Mouse (Mus musculus) gastrocnemius, postnatal 4 days (tissue): ENCODE measurements around the gene Mme. TPM values are rescaled to one million over a fixed set of nuclear protein-coding genes. Genes with fewer than 3 reads are reported as not detected.

Source experiments
- DNase-seq, 2 experiments: peaks; one replicate each; pipeline ENCODE4 v3.0.0; 2021 to 2022; ENCODE audit warnings: low spot score in 2 of 2, mixed read lengths in 2 of 2
- long read RNA-seq, 2 experiments: library from polyadenylated mRNA; stranded (forward); transcript quantifications; one replicate each; pipeline ENCODE4 v2.0.0; 2021
- total RNA-seq, 2 experiments: library from RNA; stranded (reverse); gene quantifications; 2 replicates each; pipeline ENCODE4 v1.2.3; 2021

The Mme gene
- total RNA-seq: 10 to 100 TPM in 1 of 2 experiments, 1 to 10 TPM in 1; 9.4 to 11.0 TPM
- long read RNA-seq, experiment 1, partial matches to known transcripts: 1 of 7 reads
- long read RNA-seq, experiment 1, other reads (novel, unspliced or antisense): 5 of 7 reads
- long read RNA-seq, experiment 2, partial matches to known transcripts: 0 of 9 reads
- long read RNA-seq, experiment 2, other reads (novel, unspliced or antisense): 8 of 9 reads

DNA sequence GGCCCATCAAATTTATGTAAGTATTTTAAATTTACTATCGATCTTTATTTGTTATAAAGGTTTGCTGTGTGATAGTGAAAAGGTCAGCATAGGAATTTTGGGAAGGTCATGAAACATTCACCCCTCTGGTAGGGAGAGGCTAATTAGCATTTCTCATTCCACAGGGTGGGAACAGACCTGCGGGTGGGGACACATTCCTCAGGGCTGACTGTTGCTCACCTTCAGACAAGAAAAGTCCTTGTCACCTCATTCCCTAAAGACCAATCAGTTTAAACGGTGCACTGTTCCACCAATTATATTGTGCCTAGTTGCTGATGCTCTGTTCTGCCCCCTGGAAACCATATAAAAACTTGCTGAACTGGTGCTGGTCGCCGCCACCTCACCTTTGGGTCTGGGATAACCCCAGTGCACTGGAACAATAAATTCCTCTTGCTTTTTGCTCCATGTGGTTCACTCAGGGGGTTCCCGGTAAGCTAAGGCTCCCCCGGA, at the start of gene Mme:
Gene Mme, plus strand, starts transcription at position 439 of the 489 bp plus-strand sequence.
- no peak for DNase-seq

- no peak for DNase-seq
Observed at GRCm38 (mm10) chr3:63196565-63196964, 44.8 kb upstream of the Mme start.

GRCm38 (mm10) chr3:63198026-63198425, 43.3 kb upstream of the Mme start:
- DNase-seq: no peak

DNA sequence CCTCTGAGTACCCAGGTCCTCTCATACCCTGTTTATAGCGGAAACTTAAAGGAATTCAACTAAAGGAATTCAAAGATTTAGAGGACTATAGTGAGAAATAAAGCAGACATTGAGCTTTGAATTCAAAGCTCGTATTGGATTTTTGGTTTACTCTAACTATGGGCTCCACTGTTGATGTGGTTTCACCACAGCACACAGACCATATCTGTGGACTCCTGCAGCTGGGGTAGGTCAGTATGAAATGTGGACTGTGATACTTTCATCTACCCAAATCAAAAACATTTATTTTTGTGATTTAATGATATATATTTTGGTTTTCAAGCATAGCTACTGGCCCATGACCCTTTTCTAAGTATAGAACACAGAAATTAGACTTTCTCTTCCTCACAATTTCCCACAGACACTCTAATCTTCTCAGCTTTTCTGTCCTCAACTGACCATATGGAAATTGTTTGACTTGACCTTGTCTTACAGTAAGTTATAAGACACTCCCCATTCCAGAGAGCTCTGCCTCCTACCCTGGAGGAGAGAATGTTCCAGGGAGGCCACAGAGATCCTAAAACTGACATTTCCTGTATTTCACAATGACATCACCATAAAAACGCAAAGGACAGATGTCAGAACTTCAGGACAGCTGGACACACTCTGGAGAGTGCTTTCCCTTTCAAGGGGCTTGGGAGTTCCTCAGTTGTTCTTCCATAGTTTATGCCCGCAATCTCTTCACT, 19.3 kb upstream of the Mme start:
- DNase-seq: no peak

GRCm38 (mm10) chr3:63223676-63224075, 17.7 kb upstream of the Mme start:
- DNase-seq: no peak

DNA sequence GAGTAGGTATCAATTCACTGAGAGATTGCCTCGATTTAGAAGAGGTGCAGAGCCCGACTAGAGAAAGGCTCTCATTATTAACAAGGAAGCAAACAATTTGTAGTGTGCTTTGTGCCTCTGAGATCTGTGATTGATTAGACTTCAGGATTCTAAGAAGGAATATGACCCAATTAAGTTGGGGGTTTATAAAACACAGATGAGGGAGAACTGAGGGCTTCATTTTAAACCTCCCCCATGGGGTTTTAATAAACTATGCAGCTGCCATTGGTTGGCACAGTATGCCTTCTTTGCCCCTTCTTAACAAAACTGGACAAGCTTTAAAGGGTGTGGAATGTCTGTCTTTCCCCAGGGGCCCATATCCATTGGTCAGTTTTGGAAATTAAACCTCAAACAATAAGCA, 5.4 kb upstream of the Mme start:
- DNase-seq: no peak

- no peak for DNase-seq
Observed at GRCm38 (mm10) chr3:63243721-63244120, 2.4 kb downstream of the Mme start.

- DNase-seq: no peak
Observed at GRCm38 (mm10) chr3:63272091-63272490, 30.8 kb downstream of the Mme start.

DNA sequence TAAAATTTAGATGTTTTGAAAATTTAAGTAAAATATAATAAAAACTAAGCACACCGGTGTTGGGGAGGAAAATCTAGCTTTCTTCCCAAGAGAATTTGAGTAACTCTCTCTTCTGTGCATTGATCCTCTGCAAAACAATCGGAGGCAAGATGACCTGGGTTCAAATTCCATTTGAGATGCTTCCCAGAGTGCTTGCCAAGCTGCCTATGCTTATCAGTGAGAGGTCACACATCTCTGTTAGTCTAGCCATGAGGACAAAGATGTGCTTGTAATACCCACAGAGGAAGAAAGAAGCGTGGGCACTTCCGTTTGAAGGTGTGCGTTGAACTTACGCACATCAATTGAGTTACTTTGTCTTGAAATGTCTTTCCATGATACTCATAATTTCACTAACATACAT, 53.0 kb downstream of the Mme start:
- DNase-seq: no peak

DNA sequence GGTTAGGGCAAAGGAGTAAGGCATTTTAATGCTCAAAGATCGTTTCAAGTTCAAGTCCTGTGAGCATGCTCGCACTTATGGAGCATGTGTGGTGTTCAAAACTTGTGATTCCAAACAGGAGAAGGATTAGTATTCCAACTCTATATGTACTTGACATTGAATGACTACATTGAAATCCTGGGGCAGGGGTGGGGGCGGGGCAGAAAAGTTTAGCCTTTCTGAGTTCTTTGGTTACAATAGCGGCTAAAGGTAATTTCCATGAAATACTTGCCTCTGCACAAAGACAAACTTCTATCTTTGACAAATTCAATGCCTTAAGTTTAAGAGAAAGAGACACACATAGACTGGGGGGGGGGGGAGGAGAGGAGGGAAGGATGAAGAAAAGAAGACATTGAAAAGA, 53.5 kb downstream of the Mme start:
- no peak for DNase-seq

DNA sequence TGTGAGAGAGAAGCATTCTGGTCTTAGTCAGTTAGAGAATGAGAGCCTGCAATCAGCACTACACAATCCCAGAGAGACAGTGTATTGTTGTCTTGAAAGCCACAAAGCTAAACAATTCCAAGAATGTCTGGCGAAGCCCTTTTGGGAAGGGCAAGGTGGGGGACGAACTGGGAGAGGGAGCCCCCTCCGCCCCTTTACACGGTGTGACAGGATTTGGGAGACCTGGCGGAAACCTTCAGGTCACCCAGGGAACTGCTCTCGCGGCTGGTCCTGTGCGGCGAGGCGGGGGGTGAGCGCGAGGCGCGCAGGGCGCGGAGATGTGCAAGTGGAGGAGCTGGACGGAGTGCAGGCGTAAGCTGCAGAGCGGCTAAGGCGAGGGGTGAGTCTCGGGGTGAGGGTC, 53.9 kb downstream of the Mme start:
- peak; percentile 22 to 46 for DNase-seq

GRCm38 (mm10) chr3:63295657-63296231, 54.4 kb downstream of the Mme start:
- peak; percentile 26 to 31 for DNase-seq

DNA sequence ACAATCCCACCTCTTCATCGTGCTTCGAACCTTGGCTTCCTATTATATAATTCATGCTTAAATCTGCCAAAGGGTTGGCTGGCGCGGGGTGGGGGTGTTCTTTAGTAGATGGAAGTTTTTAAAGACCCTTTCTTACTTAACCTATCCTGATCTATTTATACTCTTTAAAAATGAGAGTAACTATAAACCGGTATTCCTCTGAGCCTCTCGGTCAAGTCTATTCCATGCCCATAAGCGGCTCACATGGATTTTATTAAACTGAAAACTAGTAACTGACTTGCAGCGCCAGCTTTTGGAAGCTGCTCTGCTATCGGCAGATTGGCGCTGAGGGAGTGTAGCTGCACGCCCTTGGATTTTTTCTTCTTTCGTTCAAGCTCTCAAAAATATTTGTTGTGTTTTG, 55.1 kb downstream of the Mme start:
- DNase-seq: no peak

- DNase-seq: peak; percentile 29 to 69
Observed at GRCm38 (mm10) chr3:63297787-63298186, 56.5 kb downstream of the Mme start.

DNA sequence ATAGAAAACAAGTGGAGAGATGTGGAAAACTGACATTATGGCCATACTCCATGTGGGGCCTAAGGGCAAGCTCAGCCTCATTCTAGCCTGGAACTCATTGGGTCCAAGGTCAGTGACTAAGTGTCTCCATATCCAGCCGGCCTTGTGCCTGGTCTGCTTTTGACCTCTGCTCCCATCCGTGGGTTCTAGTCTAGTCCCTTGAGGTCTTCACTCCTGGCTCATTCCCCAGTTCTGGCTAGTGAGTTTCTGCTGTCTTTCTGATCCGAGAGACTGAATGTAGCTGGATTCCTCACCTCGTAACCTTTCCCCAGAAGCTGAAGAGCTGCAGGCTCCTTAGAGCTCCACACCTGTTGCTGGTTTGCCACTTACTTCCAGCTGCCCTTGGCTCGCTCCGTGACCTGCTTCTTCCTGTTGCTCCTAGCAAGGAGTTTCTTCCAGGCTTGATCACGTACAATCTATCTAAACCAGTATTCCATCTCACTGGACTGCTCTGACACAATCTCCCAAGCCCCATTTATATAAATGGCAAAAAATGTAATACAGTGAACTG, 73.9 kb downstream of the Mme start:
- no peak for DNase-seq

DNA sequence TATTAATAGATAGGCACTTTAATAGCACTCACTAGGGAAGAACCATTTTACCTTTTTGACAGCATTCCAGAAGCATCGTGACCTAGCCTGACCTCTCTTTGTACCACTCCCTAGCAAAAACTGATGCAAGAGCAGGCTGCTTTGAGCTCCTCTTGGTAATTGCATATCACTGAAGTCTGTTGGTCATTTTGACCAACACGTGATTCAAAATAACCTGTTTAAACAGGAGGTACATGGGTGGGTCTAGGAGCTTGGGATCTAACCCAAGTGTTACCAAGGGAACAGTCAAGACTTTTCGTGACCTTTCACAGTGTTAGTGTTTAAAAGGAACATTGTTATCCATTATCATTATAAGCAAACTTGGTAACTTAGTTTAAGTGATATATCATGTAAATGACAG, 76.2 kb downstream of the Mme start:
- DNase-seq: no peak

GRCm38 (mm10) chr3:63325615-63326014, 84.3 kb downstream of the Mme start:
- no peak for DNase-seq

DNA sequence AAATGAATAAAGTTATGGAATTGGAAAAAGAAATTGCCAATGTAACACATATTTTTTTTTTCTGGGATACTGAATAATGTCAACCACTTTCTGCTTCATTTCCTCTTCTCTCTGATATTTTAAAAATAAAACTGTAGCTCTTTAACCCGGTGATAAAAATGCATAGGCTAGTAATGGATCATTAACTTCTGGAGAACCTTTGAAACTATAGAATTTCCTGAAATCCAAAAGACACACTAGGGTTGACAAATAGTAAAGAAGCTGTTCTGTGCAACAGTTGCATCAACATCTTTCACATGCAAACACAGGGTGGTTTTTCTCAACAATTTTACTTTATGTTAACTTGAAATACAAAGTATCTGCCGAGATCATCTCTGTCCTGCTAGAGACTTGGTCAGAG, 98.8 kb downstream of the Mme start:
- no peak for DNase-seq

DNA sequence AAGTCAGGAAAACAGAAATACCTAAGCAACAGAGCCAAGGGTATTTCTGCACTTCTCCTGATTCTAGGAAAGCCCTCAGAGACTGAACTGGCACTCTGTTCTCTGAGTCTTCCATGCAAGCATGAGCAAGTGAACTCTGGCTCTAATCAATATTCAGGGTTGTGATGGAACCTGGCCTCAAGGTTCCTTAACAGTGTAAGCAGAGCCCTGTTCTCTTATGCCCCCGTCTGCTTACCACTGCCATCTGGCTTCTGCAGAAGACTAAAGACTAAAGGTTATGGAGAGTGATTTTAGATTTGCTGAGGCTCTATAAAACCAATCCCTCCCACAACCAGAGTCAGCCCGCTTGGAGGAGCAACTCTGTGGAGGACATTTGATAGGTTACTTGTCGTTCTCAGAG, 99.2 kb downstream of the Mme start:
- no peak for DNase-seq

- DNase-seq: no peak
Observed at GRCm38 (mm10) chr3:63341481-63341880, 100.1 kb downstream of the Mme start.

DNA sequence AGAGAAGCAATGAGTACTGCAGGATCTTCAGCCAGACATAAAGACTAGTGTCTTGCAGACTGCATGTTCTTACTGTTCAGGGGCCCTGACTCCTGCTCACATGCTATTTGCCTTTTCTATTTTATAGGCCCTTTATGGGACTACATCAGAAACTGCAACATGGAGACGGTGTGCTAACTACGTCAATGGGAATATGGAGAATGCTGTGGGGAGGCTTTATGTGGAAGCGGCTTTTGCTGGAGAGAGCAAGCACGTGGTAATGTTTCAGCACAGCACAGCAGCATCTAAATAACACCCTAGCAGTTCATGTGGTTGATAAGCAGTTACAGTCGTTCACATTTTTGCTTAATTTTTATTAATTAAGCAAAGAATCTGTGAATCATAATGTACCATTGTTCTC, 103.7 kb downstream of the Mme start:
- DNase-seq: no peak

DNA sequence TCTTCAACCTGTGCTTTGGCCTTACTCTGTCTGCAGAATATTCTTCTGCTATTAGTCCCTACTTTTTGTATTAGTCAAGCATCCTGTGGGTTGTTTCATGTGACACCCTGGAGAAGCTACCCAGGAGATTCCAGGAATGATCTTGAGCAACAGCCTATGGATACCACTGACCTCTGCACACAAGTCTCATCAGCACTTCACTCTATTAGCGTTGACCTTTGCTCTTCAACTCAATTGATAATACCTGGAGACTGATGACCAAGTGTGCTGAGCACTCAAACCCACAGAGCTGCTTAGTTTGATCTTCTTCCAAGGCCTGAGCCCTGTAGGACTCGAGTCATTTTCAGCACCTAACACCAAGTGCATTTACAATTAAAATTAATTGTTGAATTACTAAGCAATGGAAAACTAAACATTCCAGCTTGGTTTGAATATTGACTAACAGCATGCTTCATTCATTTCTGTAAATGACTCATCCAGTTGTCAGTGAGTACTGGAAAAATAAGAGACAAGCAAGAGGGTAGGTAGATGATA, 107.6 kb downstream of the Mme start:
- DNase-seq: no peak
